Mouse (Mus musculus) midbrain, embryonic 14.5 days (tissue): ENCODE measurements around the gene Cdk5r1. TPM values are rescaled to one million over a fixed set of nuclear protein-coding genes. Genes with fewer than 3 reads are reported as not detected.

Experiments used
- polyA plus RNA-seq: library from polyadenylated mRNA; unstranded; fragments of >200 nt; fragmentation: Nextera tagmentation; extraction: Ambion mirVana; gene quantifications from 2 replicates; pipeline ENCODE4 v1.2.1, GENCODE M21; 2014

Gene Cdk5r1
- polyA plus RNA-seq, 1 experiment from 2014 or later: 103 TPM

Other genes with a start within 250 kb of the Cdk5r1 start
- 7.3 and 12.2 TPM in 2 replicates for gene Rhbdl3, start 176.1 kb upstream of the Cdk5r1 start, polyA plus RNA-seq
- gene 5730455P16Rik, start 99.0 kb upstream of the Cdk5r1 start, polyA plus RNA-seq: 26.3 and 40.1 TPM in 2 replicates
- 222 and 237 TPM in 2 replicates for gene Zfp207, start 93.7 kb upstream of the Cdk5r1 start, polyA plus RNA-seq
- 266 and 299 TPM in 2 replicates for gene Psmd11, start 48.4 kb upstream of the Cdk5r1 start, polyA plus RNA-seq